Mouse (Mus musculus) ovary, postnatal 36 days (tissue): ENCODE data around the gene Gli3.

Experiments
- DNase-seq: peaks from one replicate; pipeline ENCODE4 v3.0.0; 2022; ENCODE audit warnings: low spot score, mixed read lengths

Gene Gli3

DNA sequence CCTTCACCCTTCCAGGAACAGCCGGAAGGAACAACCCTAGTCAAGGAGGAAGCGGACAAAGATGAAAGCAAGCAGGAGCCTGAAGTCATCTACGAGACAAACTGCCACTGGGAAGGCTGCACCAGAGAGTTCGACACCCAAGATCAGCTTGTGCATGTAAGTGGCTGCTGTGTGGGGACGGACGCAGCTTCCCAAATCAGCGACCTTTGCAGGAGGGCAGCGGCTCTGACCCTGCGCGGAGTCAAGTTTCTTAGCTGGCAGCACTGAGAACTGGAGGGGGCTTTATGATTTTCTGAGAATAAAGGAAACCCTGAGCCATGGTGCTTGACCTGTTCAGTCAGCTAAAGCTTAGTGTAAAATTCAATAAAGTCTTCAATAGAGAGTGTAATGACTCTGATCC, 199.3 kb downstream of the Gli3 start:
- no peak for DNase-seq

- DNase-seq, result no peak
These were observed 201.7 kb downstream of the Gli3 start for GRCm38 (mm10) chr13:15664580-15665201.

GRCm38 (mm10) chr13:15665514-15665913, 202.5 kb downstream of the Gli3 start:
- no peak for DNase-seq

DNA sequence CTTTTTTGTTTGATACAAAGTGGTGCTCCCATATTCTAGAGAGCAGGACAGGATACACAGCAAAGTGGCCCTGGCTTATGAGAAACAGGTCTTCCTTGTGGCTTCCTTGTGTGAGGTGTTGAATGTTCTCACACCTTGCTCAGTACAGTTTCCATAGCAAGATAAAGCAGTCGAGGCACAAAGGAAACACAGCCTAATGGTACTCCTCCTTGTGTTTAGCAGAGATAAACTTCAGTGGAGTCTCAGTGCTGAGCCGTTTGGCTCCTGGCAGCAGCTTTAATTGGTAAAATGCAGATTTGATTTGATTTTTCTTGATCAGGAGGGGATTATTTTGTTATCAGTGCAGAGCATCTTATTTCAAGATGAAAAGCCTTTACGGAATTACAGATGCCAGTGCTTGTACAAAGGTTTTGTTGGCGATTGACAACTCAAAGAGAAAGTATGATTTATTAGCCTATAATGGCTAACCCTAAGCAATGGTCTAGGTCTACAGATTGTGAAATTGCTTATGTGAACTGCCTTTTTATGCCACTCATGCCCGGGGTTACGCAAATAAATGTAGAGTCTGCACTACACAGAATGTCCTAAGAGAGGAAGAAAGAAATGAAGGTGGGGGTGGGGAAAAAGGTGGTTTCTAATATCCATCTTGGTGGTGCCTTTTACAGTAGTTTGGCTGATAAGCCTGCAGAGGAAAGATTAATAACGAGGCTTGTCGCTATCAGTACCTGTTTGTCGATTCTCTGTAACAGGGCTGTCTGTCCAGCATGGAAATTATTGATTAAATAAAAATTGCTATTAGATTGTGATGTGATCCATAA, 207.3 kb downstream of the Gli3 start:
- DNase-seq, result no peak

DNA sequence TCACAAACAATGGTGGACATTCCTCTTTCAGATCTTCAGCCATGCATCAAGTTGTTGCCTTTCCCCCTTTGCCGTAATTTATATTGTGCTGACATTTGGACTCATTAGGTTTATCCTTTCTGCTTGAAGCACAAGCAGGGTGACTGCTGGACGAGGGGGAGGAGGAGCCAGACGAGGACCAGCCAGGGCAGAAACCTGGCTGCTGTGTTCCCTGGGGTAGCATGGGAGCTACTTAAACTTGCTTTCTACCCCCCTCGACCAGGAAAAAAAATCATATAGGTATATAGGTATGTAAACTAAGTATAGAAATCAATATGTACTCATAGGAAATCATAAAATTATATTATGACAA, 207.9 kb downstream of the Gli3 start:
- DNase-seq, result no peak

- DNase-seq, result no peak
These were observed 212.4 kb downstream of the Gli3 start for GRCm38 (mm10) chr13:15675480-15675879.

- no peak for DNase-seq
These were observed 214.2 kb downstream of the Gli3 start for GRCm38 (mm10) chr13:15677106-15677760.

GRCm38 (mm10) chr13:15681530-15681929, 218.5 kb downstream of the Gli3 start:
- DNase-seq, result no peak

GRCm38 (mm10) chr13:15683006-15683405, 220.0 kb downstream of the Gli3 start:
- no peak for DNase-seq

GRCm38 (mm10) chr13:15688074-15688825, 225.2 kb downstream of the Gli3 start:
- no peak for DNase-seq

DNA sequence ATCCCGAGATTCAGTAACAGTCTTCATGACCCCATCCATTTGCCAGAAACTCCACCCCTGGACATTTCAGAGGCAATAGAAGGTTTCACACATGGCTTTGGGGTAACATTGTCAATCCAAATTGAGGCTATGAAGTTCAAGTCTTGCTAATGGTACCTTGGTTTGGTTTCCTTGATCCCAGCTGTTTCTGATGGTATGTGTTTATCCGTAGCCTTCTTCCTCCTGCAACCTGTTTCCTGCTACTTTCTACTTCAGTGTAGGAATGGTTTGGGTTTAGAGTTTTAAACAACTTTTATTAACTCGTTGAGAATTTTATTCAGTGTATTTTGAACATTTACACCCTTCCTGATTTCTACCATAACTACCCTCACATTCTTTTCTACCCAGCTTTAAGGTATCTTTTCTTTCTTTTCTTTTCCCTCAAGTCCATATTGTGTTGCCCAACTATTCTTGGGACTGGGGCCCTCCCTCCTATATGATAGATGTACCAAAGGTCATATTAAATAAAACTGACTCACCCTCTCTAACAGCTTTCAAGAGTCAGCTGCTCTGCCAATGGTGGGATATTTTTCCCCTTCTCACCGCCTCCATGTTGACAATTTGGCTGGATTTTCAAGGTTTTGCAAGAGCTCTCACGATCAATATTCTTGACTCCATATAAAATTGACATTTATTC, 225.9 kb downstream of the Gli3 start:
- DNase-seq, result no peak

- DNase-seq, result no peak
These were observed 228.9 kb downstream of the Gli3 start for GRCm38 (mm10) chr13:15691751-15692464.

GRCm38 (mm10) chr13:15692465-15692809, 229.4 kb downstream of the Gli3 start:
- no peak for DNase-seq

- DNase-seq, result no peak
These were observed 235.2 kb downstream of the Gli3 start for GRCm38 (mm10) chr13:15698284-15698683.

DNA sequence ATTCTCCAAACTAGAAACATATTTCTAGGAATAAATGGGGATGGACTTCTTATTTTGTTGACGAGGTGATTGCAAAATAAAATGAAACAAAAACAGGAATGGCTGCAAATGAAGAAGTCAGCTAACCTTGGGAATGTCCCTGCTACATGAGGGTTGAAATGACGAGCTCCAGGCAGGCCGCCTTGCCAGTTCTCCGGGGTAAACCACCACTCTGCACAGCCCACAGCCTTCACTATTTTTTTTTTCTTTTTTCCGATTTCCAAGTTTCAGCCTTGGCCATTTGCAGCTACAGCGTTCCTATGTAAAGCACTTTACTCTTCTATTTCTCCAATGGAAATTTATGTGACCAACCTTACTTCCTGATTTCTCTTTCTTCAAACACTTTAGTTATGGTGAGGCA, 236.1 kb downstream of the Gli3 start:
- no peak for DNase-seq

DNA sequence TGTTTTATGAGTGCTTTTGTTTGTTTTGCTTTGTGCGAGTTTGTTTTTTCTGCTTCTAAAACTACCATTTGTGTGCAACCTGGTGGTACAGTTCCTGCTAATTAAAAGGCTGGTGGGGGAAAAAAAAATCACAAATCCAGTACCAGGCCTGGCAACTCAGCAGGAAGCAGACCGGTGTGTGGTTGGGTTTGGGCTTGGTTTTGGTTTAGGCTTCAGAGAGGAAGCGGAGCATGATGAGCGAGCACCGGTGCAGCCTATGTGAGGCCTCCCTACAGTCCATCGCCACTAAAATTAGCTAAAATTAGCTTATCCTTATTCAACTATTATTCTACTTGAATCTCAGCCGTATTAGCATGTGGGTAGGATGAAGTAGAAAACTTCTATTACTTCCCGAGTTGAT, 241.6 kb downstream of the Gli3 start:
- no peak for DNase-seq

DNA sequence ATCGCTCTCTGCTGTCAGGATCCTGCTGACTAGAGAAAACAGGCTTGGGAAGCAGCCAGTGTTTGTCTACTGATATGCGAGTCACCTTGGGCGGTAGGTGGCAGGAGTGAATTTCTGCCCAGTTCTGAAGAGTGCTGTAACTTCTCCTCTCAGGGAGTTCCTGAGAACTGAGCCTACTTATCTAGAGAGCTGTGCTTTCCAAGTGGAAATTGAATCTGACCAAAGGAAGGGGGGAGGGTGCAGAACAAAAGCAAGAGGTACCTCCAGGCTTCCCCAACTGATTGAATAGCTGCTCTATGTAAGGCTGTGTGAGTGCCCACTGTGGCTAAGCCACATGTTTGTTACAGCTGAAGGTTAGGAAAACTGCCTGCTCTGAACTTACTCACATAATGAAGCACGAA, 244.4 kb downstream of the Gli3 start:
- DNase-seq, result no peak

DNA sequence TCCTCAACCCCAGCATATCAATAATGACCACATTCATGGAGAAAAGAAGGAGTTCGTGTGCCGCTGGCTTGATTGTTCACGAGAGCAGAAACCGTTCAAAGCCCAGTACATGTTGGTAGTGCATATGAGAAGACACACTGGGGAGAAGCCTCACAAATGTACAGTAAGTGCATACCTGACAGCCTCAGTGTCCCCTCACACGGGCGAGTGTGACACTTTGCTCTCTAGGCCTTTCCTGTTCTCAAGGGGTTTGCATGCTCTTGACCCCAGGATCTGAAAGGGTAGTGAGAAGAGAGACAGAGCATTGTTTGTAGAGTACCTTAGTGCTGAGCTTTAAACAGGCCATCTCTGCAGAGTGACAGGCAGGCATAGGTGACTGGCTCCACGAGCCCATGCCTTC, 250.5 kb downstream of the Gli3 start:
- no peak for DNase-seq

DNA sequence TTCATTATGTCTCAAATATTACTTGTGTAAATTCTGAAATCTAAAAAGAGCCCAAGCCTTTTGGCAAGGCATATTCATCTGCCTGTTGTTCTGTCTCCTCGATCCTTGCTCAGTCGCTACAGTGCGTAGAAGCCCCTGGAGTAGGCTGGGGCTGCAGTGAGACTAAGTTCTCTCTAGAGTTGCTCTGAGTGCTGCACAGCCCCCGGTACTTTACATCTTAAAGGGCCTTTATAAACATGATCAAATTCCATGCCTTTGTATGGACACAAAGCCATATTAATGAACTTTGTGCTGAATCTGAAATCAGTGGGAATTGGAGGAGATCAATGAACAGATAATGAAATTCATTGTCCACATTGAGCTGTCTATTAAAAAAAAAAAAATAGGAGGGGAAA, 251.3 kb downstream of the Gli3 start:
- DNase-seq, result no peak

GRCm38 (mm10) chr13:15714726-15715437, 251.8 kb downstream of the Gli3 start:
- no peak for DNase-seq

DNA sequence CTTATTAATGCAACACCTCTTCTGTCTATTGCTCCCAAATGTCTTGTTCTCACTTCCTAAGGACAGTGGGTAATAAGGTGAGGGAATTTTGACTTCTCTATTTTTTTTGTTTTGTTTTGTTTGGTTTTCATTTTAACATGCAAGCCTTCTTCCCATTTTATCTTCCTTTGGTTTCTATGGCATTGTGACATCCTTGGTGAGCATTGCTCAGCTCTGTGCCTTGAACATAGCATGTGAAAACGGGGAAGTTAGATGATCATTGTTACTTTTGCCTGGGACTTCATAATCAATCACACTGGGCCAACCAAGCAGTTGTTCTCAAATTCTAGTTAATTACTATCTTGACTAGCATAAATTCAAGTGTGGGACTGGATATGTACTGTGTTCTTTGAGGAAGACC, 258.4 kb downstream of the Gli3 start:
- DNase-seq, result no peak
